Mouse (Mus musculus): ENCODE data around the gene Lpin2.
A peak's percentile ranks its signal among the peaks of the same experiment; 100 is the strongest.

The Lpin2 gene

GRCm38 (mm10) chr17:71177336-71177735 is 5.0 kb upstream of the Lpin2 start:
- DNase-seq = no peak

DNA sequence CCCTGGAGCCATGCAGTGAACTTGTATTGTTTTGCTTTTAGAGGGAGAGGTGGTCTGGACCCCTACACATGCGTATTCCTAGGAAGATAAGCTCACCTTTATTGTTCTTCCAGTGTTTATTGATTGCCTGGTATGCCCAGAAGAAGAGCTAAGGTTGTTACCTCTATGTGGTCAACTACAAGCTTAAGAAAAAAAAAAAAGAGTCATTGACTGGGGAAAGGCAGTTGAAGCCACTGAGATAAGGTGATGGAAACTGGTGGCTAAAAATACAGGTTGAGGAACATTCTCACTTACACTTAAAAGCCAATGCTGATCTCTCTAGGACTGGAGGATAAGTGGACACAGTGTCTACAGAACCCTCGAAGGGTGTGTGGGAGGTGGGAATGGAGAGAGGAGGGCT is 4.4 kb upstream of the Lpin2 start:
- DNase-seq = no peak

DNA sequence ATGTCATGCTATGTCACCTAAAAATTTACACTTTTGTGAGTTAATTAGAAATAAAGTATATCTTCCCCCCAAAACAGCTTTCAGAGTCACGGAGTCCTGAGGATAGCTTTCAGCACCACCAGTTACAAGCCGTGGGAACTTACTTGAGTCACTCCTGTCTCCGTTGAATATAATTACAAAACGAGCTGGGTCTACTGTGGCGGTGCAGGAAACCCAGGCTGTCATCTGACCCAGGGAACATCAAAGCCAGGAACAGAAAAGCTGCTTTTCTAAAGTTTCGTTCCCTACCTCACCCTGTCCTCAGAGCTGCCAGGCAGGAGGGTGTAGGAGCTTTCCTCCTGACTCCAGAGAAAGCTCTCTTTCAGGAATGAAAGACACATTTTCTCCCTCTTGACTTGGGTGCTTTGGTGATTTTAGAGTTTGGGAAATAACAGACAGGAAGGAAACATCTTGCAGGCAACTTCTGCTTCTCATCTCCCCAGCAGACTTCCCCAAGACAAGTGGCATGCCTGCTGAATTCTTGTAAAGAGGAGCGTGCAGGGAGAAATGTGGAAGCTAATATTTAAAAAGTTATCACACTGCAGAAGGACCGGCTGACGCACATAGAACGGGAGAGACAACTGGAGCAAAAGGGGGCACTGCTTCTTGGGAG is 3.7 kb upstream of the Lpin2 start:
- no peak for DNase-seq

DNA sequence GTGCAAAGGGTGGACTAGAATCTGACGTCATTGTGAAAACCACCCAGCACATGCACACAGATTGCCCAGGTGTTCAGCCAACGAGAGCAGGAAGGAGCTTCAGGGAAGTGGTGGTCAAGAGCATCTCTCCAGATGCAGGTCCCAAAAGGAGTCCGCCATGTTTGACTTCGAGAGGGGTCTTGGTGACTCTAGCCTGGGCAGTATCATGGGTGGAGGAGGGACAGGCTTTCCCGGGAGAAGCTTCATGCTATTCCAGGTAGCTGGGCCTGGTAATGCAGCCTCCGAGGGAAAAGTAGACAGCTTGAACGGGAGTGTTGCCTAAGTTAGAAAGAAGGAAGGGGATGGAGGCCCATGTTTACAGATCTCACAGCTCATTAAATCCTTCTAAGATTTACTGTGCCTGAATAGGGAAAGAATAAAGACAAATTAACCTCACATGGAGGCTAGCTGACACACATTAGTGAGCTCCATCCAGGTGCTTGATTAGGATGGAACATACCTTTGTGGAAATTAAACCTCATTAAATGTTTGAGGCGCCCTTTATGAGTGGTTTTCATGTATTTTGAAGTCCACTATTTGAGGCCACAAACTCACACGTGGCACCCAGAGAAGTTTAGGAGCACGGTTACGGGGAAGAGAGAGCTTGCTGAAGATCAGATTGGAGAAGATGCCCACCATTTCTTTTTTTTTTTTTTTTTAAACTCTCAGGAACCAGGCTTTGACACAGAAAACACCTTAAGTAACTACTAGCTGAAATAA is 2.6 kb upstream of the Lpin2 start:
- DNase-seq = no peak

DNA sequence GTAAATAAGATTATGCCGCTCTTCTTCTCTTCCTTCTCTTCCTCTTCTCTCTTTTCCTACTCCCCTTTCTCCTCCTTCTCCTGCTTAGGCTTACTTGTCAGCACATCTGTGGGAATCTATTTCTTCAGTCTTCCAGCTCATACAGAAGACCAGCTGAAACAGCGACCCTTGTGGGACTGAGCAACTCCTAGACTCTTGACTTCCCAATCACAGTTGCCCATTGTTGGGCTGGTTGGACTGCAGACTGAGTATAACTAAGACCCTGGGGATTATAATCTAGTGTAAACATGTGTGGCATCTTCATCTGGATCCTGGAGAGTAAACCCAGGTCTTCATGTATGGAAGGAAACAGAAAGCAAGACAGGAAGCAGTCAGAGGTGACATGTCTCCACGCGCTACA is 1.8 kb upstream of the Lpin2 start:
- no peak for DNase-seq

- peak; percentile 95 for DNase-seq
Observed at GRCm38 (mm10) chr17:71182871-71183656, 704 bp downstream of the Lpin2 start.

DNA sequence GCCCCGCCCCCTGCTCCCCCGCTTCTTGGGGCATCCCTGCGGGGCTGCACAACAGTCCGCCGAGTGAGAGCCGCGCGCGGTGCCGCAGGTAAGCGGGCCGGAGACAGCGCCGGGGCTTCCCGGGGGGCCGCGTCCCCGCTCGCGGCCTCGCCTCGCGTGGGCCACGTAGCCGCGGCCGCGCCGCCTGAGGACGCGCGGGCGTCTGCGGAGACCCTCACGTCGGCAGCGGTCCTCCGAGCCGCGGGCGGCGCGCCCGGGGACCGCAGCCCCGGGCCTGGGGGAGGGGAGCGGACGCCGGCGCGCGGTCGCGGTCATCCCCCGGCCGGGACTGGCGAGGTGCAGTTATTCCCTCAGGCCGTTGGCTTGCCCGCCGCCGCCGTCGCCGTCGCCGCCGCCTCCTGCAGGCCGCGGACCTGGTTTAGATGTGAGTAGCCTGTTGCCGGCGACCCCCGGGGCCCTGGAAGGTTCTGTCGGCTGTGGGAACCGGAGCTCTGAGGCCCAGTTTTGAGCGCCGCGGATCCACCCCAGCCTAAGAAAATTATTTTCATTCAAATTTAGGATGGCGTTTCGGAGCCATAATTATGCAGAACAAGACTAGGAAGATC is 1.4 kb downstream of the Lpin2 start:
- DNase-seq = no peak

DNA sequence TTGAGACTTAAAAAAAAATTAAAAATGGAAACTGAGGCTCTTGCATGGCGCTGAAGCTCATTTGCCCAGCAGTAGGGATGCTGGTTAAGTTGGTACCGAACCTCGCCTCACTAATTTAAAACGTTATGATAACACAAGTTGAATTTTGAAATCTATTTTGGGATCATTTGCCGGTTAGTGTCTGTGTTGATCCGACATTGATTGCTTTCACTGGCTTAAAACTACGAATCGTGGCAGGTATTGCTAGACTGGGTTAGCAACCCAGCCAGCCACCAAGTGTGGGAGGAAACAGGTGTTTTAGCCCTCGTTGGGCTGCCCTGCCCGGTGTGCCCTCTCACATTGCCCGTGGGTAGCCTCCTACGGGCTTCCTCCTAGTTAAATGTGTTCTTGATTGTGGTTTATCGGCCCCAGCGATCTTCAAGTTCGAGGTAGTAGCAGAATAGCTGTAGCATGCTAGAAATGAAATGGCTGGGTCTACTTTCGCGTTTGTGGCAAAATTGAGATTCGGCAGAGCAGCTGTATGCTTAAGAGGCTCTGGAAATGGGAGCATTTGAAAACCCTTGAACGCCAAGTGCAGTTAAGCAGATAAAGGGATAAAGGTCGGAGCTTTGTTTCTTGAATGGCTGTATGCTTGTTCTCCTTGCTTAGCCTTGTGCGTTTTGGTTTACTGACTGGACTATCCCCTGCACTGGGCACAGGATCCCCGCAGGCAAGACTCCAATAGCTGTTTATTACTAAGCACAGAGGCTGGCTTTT is 2.2 kb downstream of the Lpin2 start:
- DNase-seq = peak; percentile 64

DNA sequence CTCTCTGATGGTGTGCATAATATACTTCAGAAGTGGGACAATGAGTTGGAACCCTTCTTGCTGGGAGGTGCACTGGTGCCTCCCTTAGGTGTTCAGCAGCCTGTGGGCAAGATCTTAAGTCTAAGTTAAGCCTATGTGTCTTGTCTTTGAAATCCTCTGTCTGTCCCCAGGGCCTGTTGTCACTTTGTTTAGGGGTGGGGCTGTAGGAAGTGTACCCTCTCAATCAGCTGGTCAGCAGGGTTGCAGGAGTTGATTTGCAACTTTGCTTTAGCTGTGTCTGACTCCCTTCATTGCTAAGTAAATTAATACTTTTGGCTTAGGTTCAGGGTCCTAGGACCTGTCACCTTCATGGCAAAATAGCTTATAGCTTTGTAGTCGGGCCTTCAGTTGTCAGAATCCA is 3.0 kb downstream of the Lpin2 start:
- DNase-seq = no peak

DNA sequence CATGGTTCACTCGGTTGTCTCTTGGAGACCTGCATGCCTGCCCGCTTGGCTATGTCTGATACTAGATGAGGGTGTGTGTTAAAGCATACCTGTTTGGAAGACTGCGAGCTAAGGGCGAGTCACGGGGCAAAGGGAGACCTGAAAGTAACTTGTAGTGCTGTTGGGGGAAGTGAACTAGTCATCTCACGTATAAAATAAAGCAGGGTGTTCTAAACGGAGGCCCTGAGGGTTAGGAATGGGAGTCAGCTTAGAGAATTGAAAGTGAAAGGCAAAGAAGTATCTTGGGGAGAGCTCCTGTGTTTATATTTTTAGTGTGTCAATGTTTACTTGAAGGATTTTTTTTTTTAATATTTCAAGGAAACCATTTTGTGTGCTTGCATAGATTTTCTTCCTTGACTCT is 8.2 kb downstream of the Lpin2 start:
- no peak for DNase-seq

GRCm38 (mm10) chr17:71191063-71191462 is 8.7 kb downstream of the Lpin2 start:
- DNase-seq = no peak

GRCm38 (mm10) chr17:71191651-71192419 is 9.5 kb downstream of the Lpin2 start:
- no peak for DNase-seq

- no peak for DNase-seq
Observed at GRCm38 (mm10) chr17:71193019-71193418, 10.7 kb downstream of the Lpin2 start.

- no peak for DNase-seq
Observed at GRCm38 (mm10) chr17:71193485-71193884, 11.1 kb downstream of the Lpin2 start.

GRCm38 (mm10) chr17:71194906-71195632 is 12.7 kb downstream of the Lpin2 start:
- peak; percentile 28 for DNase-seq

DNA sequence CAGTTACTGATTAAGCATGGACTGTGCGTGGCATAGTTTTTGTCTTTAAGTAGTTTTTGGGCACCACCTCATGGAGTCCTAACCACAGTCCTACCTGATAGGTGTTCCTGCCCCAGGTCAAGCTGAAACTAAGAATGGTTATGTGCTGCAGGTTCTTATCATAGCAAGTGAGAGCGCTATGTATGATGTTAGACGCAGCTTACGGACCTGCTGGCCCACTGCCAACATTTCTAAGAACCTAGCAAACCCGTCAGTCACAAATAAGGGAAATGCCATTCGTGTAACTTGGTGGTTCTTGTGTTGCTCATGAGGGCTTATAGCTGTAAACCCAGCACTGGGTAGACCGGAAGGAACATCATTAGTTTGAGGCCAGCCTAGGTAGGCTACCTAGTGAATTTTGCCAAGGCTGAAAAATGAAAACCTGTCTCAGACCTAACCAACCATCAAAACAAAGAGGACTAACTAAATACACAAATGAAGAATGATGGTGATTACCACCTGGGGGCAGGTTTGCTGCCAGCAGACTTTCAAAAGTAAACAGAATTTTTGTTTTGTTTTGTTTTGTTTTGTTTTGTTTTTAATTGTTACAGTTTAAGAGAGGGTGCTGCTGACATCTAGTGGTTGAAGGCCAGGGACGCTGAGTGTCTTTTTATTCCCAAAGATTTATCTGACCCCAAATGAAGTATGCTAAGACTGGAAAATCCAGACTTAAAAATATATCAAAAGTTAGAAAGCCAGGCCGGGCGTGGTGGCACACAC is 13.5 kb downstream of the Lpin2 start:
- peak; percentile 76 for DNase-seq

DNA sequence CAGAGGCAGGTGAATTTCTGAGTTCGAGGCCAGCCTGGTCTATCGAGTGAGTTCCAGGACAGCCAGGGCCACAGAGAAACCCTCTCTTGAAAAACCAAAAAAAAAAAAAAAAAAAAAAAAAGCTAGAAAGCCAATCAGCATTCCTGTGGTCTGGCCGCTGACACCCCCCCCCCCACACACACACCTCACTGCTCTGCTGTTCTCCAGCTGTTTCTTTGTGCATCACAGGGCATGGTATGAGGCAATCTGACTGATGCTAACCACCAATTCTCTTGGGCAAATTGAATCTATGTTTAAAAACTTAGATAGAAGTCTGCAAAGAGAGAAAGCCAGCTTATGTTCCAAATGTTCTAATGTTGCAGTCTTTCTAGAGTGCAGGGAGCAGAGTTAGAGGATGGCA is 14.1 kb downstream of the Lpin2 start:
- no peak for DNase-seq

GRCm38 (mm10) chr17:71199346-71199745 is 17.0 kb downstream of the Lpin2 start:
- DNase-seq = no peak

- peak; percentile 60 for DNase-seq
Observed at GRCm38 (mm10) chr17:71202136-71202535, 19.8 kb downstream of the Lpin2 start.
